25 mouse cellular contexts compared by ENCODE assay signal in the genomic region with DNA sequence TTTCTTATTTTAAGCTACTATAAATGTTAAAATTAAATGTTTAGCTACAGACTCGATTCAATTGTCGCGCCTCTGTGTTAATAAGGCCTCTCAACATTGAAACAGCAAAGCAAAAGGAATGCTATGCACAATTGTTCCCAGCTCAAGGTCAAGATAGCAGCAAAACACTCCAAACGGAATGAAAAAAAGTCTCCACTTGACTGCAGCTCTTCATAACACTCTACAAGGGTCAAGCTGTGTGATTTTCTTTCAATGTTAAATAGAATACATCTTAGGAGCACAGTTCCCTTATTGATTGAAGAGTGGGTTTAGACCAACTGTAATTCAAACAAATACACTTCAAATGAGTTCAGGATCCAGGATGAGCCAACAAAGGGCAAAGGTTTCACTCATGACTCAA.
DNase-seq lines count a peak whose midpoint lies in the region; ATAC-seq and TF ChIP-seq lines count a peak whose summit lies in the region.
"Had no signal": no experiment of that assay in that cellular context is flagged by ENCODE, and none has a peak within 500 bp of the region (broad histone marks: within the 10 kb centered on the region; RNA-seq: fewer than 3 reads in every experiment).

No protein-coding gene starts in this region.

- H3K9me3 ChIP-seq in heart, embryonic 15.5 days (replicated peaks), result no peaks in the 10 kb centered on the region
- no peaks in the 10 kb centered on the region for H3K9me3 ChIP-seq in heart, embryonic 10.5 days
- H3K9me3 ChIP-seq in hindbrain, postnatal 0 days (ENCODE audit: low read length), result no peaks in the 10 kb centered on the region
- H3K9me3 ChIP-seq in hindbrain, embryonic 12.5 days (replicated peaks), result no peaks in the 10 kb centered on the region
- H3K9me3 ChIP-seq in midbrain, embryonic 13.5 days, result no peaks in the 10 kb centered on the region
- no peaks in the 10 kb centered on the region for H3K9me3 ChIP-seq in midbrain, embryonic 11.5 days (ENCODE audit: control insufficient read depth, low read length)
- H3K9me3 ChIP-seq in neural tube, embryonic 15.5 days (replicated peaks), result no peaks in the 10 kb centered on the region
- H3K9me3 ChIP-seq: embryonic facial prominence, embryonic 10.5 days had no signal

- ATAC-seq in heart, embryonic 15.5 days (replicated peaks; ENCODE audit: insufficient number of reproducible peaks, insufficient read depth, low FRiP score, low read depth), result no peak
- ATAC-seq in hindbrain, postnatal 0 days, result no peak
- ATAC-seq in hindbrain, embryonic 12.5 days (ENCODE audit: low FRiP score), result no peak
- no peak for ATAC-seq in midbrain, embryonic 13.5 days
- no peak for ATAC-seq in midbrain, embryonic 11.5 days (ENCODE audit: low FRiP score)
- ATAC-seq in neural tube, embryonic 15.5 days (ENCODE audit: low FRiP score), result no peak
- ATAC-seq: forebrain, postnatal 0 days; intestine, postnatal 0 days; midbrain, embryonic 16.5 days had no signal

- no peak overlapping the region for H3K4me2 ChIP-seq in heart, embryonic 15.5 days
- no peak overlapping the region for H3K4me2 ChIP-seq in hindbrain, postnatal 0 days (ENCODE audit: low read depth, low read length)
- H3K4me2 ChIP-seq in hindbrain, embryonic 12.5 days (replicated peaks), result no peak overlapping the region
- H3K4me2 ChIP-seq in midbrain, embryonic 13.5 days (replicated peaks), result no peak overlapping the region
- no peak overlapping the region for H3K4me2 ChIP-seq in midbrain, embryonic 11.5 days
- no peak overlapping the region for H3K4me2 ChIP-seq in neural tube, embryonic 15.5 days
- H3K4me2 ChIP-seq: liver, embryonic 11.5 days; lung, embryonic 14.5 days had no signal

- DNase-seq in heart, embryonic 10.5 days (ENCODE audit: low spot score), result no peak
- DNase-seq in hindbrain, postnatal 0 days (ENCODE audit: low spot score), result no peak
- no peak for DNase-seq in midbrain, embryonic 11.5 days (ENCODE audit: low spot score, missing footprints)
- DNase-seq: adrenal gland, adult 2 months; B cell, adult 2 months; cerebellum, adult 11 months; cerebellum, postnatal 10 days; forebrain, postnatal 0 days; gastrocnemius, postnatal 25 days; heart, adult 2 months; kidney, postnatal 25 days; layer of hippocampus, postnatal 36 days; lung, embryonic 14.5 days had no signal

- H3K4me3 ChIP-seq in heart, embryonic 15.5 days, result no peak overlapping the region
- H3K4me3 ChIP-seq in heart, embryonic 10.5 days, result no peak overlapping the region
- no peak overlapping the region for H3K4me3 ChIP-seq in hindbrain, postnatal 0 days (ENCODE audit: low read length)
- H3K4me3 ChIP-seq in hindbrain, embryonic 12.5 days, result no peak overlapping the region
- no peak overlapping the region for H3K4me3 ChIP-seq in midbrain, embryonic 13.5 days (replicated peaks)
- no peak overlapping the region for H3K4me3 ChIP-seq in midbrain, embryonic 11.5 days (ENCODE audit: low read depth, low read length)
- H3K4me3 ChIP-seq in neural tube, embryonic 15.5 days (replicated peaks), result no peak overlapping the region
- H3K4me3 ChIP-seq: embryonic facial prominence, embryonic 10.5 days; heart, adult 2 months; layer of hippocampus, adult 2 months; megakaryocyte, embryonic 14.5 days had no signal

- H3K4me1 ChIP-seq in heart, embryonic 15.5 days (replicated peaks), result peaks cover 7% of the 10 kb centered on the region; the same call in 1 of the 2 replicates
- H3K4me1 ChIP-seq in heart, embryonic 10.5 days, result no peaks in the 10 kb centered on the region
- peaks cover 16% of the 10 kb centered on the region for H3K4me1 ChIP-seq in hindbrain, postnatal 0 days (ENCODE audit: insufficient read depth, low read length)
- peaks cover 17% of the 10 kb centered on the region for H3K4me1 ChIP-seq in hindbrain, embryonic 12.5 days
- H3K4me1 ChIP-seq in midbrain, embryonic 13.5 days (replicated peaks), result peaks cover 28% of the 10 kb centered on the region
- H3K4me1 ChIP-seq in midbrain, embryonic 11.5 days (ENCODE audit: control insufficient read depth, insufficient read depth, low read length), result peaks cover 10% of the 10 kb centered on the region
- H3K4me1 ChIP-seq in neural tube, embryonic 15.5 days, result peaks cover 40% of the 10 kb centered on the region
- H3K4me1 ChIP-seq: megakaryocyte, embryonic 14.5 days had no signal

- no peak for TF ChIP-seq CTCF in hindbrain, postnatal 0 days (IDR thresholded peaks at IDR 0.05; ENCODE audit: low read depth)

- no peak overlapping the region for H3K9ac ChIP-seq in heart, embryonic 15.5 days
- no peak overlapping the region for H3K9ac ChIP-seq in hindbrain, postnatal 0 days (replicated peaks; ENCODE audit: low read length)
- H3K9ac ChIP-seq in hindbrain, embryonic 12.5 days, result no peak overlapping the region
- H3K9ac ChIP-seq in midbrain, embryonic 13.5 days (replicated peaks), result no peak overlapping the region
- no peak overlapping the region for H3K9ac ChIP-seq in midbrain, embryonic 11.5 days (ENCODE audit: low read length)
- no peak overlapping the region for H3K9ac ChIP-seq in neural tube, embryonic 15.5 days (replicated peaks)
- H3K9ac ChIP-seq: forebrain, postnatal 0 days; lung, embryonic 14.5 days had no signal

- H3K36me3 ChIP-seq in heart, embryonic 15.5 days, result no peaks in the 10 kb centered on the region
- H3K36me3 ChIP-seq in heart, embryonic 10.5 days, result peaks cover 6% of the 10 kb centered on the region; the same call in 1 of the 2 replicates
- 0 out of 2 replicates have a peak, but pooled peaks cover 3% of the 10 kb centered on the region for H3K36me3 ChIP-seq in hindbrain, postnatal 0 days (ENCODE audit: insufficient read depth, low read length)
- peaks cover 5% of the 10 kb centered on the region for H3K36me3 ChIP-seq in hindbrain, embryonic 12.5 days
- H3K36me3 ChIP-seq in midbrain, embryonic 13.5 days, result peaks cover 5% of the 10 kb centered on the region; the same call in 1 of the 2 replicates
- no peaks in the 10 kb centered on the region for H3K36me3 ChIP-seq in midbrain, embryonic 11.5 days (ENCODE audit: control insufficient read depth, insufficient read depth, low read length)
- H3K36me3 ChIP-seq in neural tube, embryonic 15.5 days, result 0 out of 2 replicates have a peak, but pooled peaks cover 3% of the 10 kb centered on the region
- H3K36me3 ChIP-seq: G1E had no signal

- 52% methylated on average over 4 of the region's 4 CpGs for WGBS in heart, embryonic 15.5 days
- WGBS in heart, embryonic 10.5 days, result 72% methylated on average over 4 of the region's 4 CpGs
- WGBS in hindbrain, postnatal 0 days, result 76% methylated on average over 4 of the region's 4 CpGs
- 90% methylated on average over 4 of the region's 4 CpGs for WGBS in hindbrain, embryonic 12.5 days
- 79% methylated on average over 4 of the region's 4 CpGs for WGBS in midbrain, embryonic 13.5 days
- whole genome bisulfite sequencing in midbrain, embryonic 11.5 days, result 90% methylated on average over 4 of the region's 4 CpGs
- 76% methylated on average over 4 of the region's 4 CpGs for WGBS in neural tube, embryonic 15.5 days

- no peaks in the 10 kb centered on the region for H3K27me3 ChIP-seq in heart, embryonic 15.5 days
- H3K27me3 ChIP-seq in heart, embryonic 10.5 days (ENCODE audit: insufficient read depth, poor library complexity, severe bottlenecking), result no peaks in the 10 kb centered on the region
- H3K27me3 ChIP-seq in hindbrain, postnatal 0 days (ENCODE audit: insufficient read depth, low read length), result no peaks in the 10 kb centered on the region
- H3K27me3 ChIP-seq in hindbrain, embryonic 12.5 days, result no peaks in the 10 kb centered on the region
- H3K27me3 ChIP-seq in midbrain, embryonic 13.5 days, result no peaks in the 10 kb centered on the region
- H3K27me3 ChIP-seq in midbrain, embryonic 11.5 days (ENCODE audit: control insufficient read depth, insufficient read depth, low read length), result no peaks in the 10 kb centered on the region
- H3K27me3 ChIP-seq in neural tube, embryonic 15.5 days (replicated peaks), result no peaks in the 10 kb centered on the region
- H3K27me3 ChIP-seq: CH12.LX; megakaryocyte, embryonic 14.5 days had no signal

- peak overlapping the region; percentile 1 for H3K27ac ChIP-seq in heart, embryonic 15.5 days
- no peak overlapping the region for H3K27ac ChIP-seq in heart, embryonic 10.5 days
- H3K27ac ChIP-seq in hindbrain, postnatal 0 days, result 0 out of 2 replicates have a peak overlapping the region, but pooled peaks have one; percentile 12
- H3K27ac ChIP-seq in hindbrain, embryonic 12.5 days, result no peak overlapping the region
- peak overlapping the region; percentile 56; the same call in 1 of the 2 replicates for H3K27ac ChIP-seq in midbrain, embryonic 13.5 days
- no peak overlapping the region for H3K27ac ChIP-seq in midbrain, embryonic 11.5 days (ENCODE audit: low read depth, low read length)
- H3K27ac ChIP-seq in neural tube, embryonic 15.5 days (replicated peaks), result 0 out of 2 replicates have a peak overlapping the region, but pooled peaks have one; percentile 28
- H3K27ac ChIP-seq: embryonic facial prominence, embryonic 10.5 days; heart, adult 2 months; layer of hippocampus, adult 2 months had no signal

Comparison
In these comparisons a context has a peak if more than half of its experiments do, and no peak if none do; other contexts are left out.
1. H3K27ac ChIP-seq: peak in heart, embryonic 15.5 days (single experiment), hindbrain, postnatal 0 days (single experiment), midbrain, embryonic 13.5 days (single experiment) and neural tube, embryonic 15.5 days (single experiment); none in heart, embryonic 10.5 days (single experiment), hindbrain, embryonic 12.5 days (single experiment) and midbrain, embryonic 11.5 days (single experiment).